Mouse (Mus musculus): ENCODE results near the gene Tnfrsf23.

DNA sequence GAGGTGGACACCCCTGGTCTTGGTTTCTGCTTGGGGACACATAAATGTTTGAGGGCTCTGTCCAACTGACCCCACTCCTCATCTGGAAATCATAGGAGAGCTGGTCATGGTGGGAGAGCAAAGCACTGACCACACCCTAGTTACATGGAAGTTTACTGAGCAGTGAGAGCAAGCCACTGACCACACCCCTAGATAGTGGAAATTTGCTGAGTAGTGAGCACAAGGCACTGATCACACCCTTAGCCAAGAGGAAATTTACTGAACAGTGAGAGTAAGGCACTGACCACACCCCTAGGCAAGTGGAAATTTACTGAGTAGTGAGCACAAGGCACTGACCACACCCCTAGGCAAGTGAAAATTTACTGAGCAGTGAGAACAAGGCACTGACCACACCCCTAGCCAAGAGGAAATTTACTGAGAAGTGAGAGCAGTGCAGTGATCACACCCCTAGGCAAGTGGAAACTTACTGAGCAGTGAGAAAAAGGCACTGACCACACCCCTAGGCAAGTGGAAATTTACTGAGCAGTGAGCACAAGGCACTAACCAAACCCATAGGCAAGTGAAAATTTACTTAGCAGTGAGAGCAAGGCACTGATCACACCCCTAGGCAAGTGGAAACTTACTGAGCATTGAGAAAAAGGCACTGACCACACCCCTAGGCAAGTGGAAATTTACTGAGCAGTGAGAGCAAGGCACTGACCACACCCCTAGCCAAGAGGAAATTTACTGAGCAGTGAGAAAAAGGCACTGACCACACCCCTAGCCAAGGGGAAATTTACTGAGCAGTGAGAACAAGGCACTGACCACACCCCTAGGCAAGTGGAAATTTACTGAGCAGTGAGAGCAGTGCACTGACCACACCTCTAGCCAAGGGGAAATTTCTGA is 19.0 kb downstream of the Tnfrsf23 start:
- TF ChIP-seq CTCF (IDR thresholded peaks at IDR 0.05; ENCODE audit: extremely low read depth, insufficient read depth, low read length) = no peak
- TF ChIP-seq POLR2A (IDR thresholded peaks at IDR 0.05; ENCODE audit: extremely low read depth, insufficient read depth, low read length) = no peak
